Mouse (Mus musculus) heart, embryonic 11.5 days (tissue): ENCODE measurements at regions not wholly inside any gene's neighbourhood (a gene's known extent, or its start where the extent isn't known, plus 50 kb on each side); places are given as distances from the start of the nearest gene placed in this dataset.

ENCODE experiments used
- ATAC-seq: fragments of 200-750 bp; cut with Nextera tagmentation; replicated peaks from 2 replicates; pipeline ENCODE4 v1.8.0; 2017; ENCODE audit warnings: moderate library complexity; ENCODE audit not compliant: insufficient number of reproducible peaks, low FRiP score, low TSS enrichment
- H3K27ac ChIP-seq: fragments of 300-500 bp; sonication (generic); 2 replicates; pipeline ENCODE4 v1.5.1; 2014; ENCODE audit warnings: mild to moderate bottlenecking, low read depth, low read length
- H3K27me3 ChIP-seq: fragments of 300-500 bp; sonication (generic); 2 replicates; pipeline ENCODE4 v1.6.1; 2014; ENCODE audit warnings: mild to moderate bottlenecking, low read length, mixed read lengths; ENCODE audit not compliant: control insufficient read depth, insufficient read depth
- H3K36me3 ChIP-seq: fragments of 300-500 bp; sonication (generic); 2 replicates; pipeline ENCODE4 v1.6.1; 2014; ENCODE audit warnings: mild to moderate bottlenecking, low read length, moderate library complexity, mixed read lengths; ENCODE audit not compliant: control insufficient read depth, insufficient read depth
- H3K4me1 ChIP-seq: fragments of 300-500 bp; sonication (generic); 2 replicates; pipeline ENCODE4 v1.6.1; 2014; ENCODE audit warnings: low read length; ENCODE audit not compliant: control insufficient read depth, insufficient read depth
- H3K4me2 ChIP-seq: fragments of 300-500 bp; sonication (generic); 2 replicates; pipeline ENCODE4 v1.6.1; 2014; ENCODE audit warnings: mild to moderate bottlenecking, moderate library complexity
- H3K4me3 ChIP-seq: fragments of 300-500 bp; sonication (generic); 2 replicates; pipeline ENCODE4 v1.5.1; 2014; ENCODE audit warnings: low read depth, low read length
- H3K9ac ChIP-seq: fragments of 300-500 bp; sonication (generic); 2 replicates; pipeline ENCODE4 v1.6.1; 2014; ENCODE audit warnings: mild to moderate bottlenecking, low read depth, low read length, moderate library complexity
- H3K9me3 ChIP-seq: fragments of 300-500 bp; sonication (generic); replicated peaks from 2 replicates; pipeline ENCODE4 v1.6.1; 2016; ENCODE audit warnings: low read length; ENCODE audit not compliant: control insufficient read depth
- WGBS: fragments of 180-500 bp; shearing (Covaris S2); extraction: QIAGEN DNeasy Blood & Tissue Kit; methylation state at CpG from one replicate; pipeline ENCODE4 v1.1.7; 2014; ENCODE audit not compliant: insufficient replicate concordance; 5-methylcytosine and 5-hydroxymethylcytosine counted together

GRCm38 (mm10) chr6:59968701-59969100 lies 542.6 kb upstream of the Gprin3 start:
- peak; percentile 52; the same call in 1 of the 2 replicates for ATAC-seq
- Histone ChIP-seq H3K27me3 (no peaks in the 10 kb centered on the region), H3K4me3 (no peak overlapping the region), H3K27ac (no peak overlapping the region), H3K9me3 (no peaks in the 10 kb centered on the region), H3K36me3 (no peaks in the 10 kb centered on the region), H3K4me2 (no peak overlapping the region), H3K4me1 (no peaks in the 10 kb centered on the region), H3K9ac (no peak overlapping the region)
- 36% methylated on average over 1 of the region's 1 CpGs for WGBS

DNA sequence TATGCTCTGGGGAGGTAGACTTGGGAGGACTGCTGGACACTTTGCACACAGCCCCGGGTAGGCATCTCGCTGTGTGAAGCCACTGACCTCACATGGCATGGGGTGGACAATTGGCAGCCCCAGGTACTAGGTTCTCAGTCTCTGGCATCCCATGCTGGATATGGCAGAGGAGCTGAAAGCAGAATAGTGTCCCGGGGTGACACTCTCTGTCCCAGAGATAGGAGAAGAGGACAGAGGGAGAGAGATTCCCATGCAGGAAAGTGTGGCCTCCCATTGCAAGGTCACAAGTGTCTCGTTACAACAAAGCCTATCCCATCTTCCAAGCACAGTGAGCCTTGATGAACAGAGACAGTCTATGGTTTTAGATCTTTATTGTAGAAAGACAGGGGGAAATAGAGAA lies 542.1 kb upstream of the Gprin3 start:
- Histone ChIP-seq H3K4me2 (no peak overlapping the region), H3K27me3 (no peaks in the 10 kb centered on the region), H3K27ac (no peak overlapping the region), H3K9ac (no peak overlapping the region), H3K4me1 (no peaks in the 10 kb centered on the region), H3K9me3 (no peaks in the 10 kb centered on the region), H3K36me3 (no peaks in the 10 kb centered on the region), H3K4me3 (no peak overlapping the region)
- ATAC-seq, result no peak
- 58% methylated on average over 4 of the region's 4 CpGs for WGBS

- Histone ChIP-seq H3K36me3 (no peaks in the 10 kb centered on the region), H3K27me3 (no peaks in the 10 kb centered on the region)
- 86% methylated on average over 3 of the region's 3 CpGs for WGBS
Observed at GRCm38 (mm10) chr6:59935046-59935445, 509.0 kb upstream of the Gprin3 start.

GRCm38 (mm10) chr6:59899808-59900207 lies 473.7 kb upstream of the Gprin3 start:
- no peak for ATAC-seq
- Histone ChIP-seq H3K4me3 (no peak overlapping the region), H3K27ac (no peak overlapping the region), H3K36me3 (no peaks in the 10 kb centered on the region), H3K27me3 (no peaks in the 10 kb centered on the region), H3K9ac (no peak overlapping the region), H3K4me1 (no peaks in the 10 kb centered on the region), H3K4me2 (no peak overlapping the region), H3K9me3 (no peaks in the 10 kb centered on the region)
- WGBS, result 79% methylated on average over 4 of the region's 4 CpGs

More at GRCm38 (mm10) chr6:59935046-59935445, 509.0 kb upstream of the Gprin3 start:
- Histone ChIP-seq H3K9me3 (no peaks in the 10 kb centered on the region), H3K9ac (no peak overlapping the region), H3K27ac (no peak overlapping the region), H3K4me2 (no peak overlapping the region), H3K4me3 (no peak overlapping the region), H3K4me1 (no peaks in the 10 kb centered on the region)
- ATAC-seq, result no peak
